Mouse (Mus musculus) Patski (cell line): ENCODE results near the gene Popdc3. TPM values are rescaled to one million over a fixed set of nuclear protein-coding genes. Genes with fewer than 3 reads are reported as not detected.

Source experiments
- ATAC-seq: fragments of 100-300 bp; one replicate; pipeline ENCODE4 v1.8.0; 2021
- CTCF ChIA-PET: fragments of 350-600 bp; sonication (Branson Sonifier 250); formaldehyde crosslinking; loops from one replicate; lab custom pipeline; 2022; ENCODE audit warnings: inconsistent platforms; lab: Charles Lee
- POLR2A ChIA-PET: fragments of 350-600 bp; sonication (Branson Sonifier 250); formaldehyde crosslinking; loops from one replicate; lab custom pipeline; 2022; ENCODE audit warnings: antibody characterized with exemption, inconsistent platforms; lab: Charles Lee
- DNase-seq: peaks from one replicate; pipeline ENCODE4 v3.0.0-alpha.2; 2011; ENCODE audit warnings: low read depth, low spot score
- H3K27me3 ChIP-seq: fragments of 371-371 bp; one replicate; pipeline ENCODE4 v1.5.1; 2021
- CTCF ChIP-seq: fragments of 100-300 bp; IDR thresholded peaks from one replicate; pipeline ENCODE4 v1.5.1; 2021
- in situ Hi-C: fragments of 300-500 bp; cut with MboI; formaldehyde crosslinking; loops from 3 replicates; pipeline ENCODE4 v1.11.1; 2018; ENCODE audit warnings: low pct_unique_long_range_greater_than_20kb, mixed read lengths
- polyA plus RNA-seq: library from polyadenylated mRNA; unstranded; gene quantifications from one replicate; pipeline ENCODE4 v1.2.3, GENCODE M21; 2021

Gene Popdc3
- polyA plus RNA-seq, 1 experiment from 2014 or later, result 9.9 TPM

DNA sequence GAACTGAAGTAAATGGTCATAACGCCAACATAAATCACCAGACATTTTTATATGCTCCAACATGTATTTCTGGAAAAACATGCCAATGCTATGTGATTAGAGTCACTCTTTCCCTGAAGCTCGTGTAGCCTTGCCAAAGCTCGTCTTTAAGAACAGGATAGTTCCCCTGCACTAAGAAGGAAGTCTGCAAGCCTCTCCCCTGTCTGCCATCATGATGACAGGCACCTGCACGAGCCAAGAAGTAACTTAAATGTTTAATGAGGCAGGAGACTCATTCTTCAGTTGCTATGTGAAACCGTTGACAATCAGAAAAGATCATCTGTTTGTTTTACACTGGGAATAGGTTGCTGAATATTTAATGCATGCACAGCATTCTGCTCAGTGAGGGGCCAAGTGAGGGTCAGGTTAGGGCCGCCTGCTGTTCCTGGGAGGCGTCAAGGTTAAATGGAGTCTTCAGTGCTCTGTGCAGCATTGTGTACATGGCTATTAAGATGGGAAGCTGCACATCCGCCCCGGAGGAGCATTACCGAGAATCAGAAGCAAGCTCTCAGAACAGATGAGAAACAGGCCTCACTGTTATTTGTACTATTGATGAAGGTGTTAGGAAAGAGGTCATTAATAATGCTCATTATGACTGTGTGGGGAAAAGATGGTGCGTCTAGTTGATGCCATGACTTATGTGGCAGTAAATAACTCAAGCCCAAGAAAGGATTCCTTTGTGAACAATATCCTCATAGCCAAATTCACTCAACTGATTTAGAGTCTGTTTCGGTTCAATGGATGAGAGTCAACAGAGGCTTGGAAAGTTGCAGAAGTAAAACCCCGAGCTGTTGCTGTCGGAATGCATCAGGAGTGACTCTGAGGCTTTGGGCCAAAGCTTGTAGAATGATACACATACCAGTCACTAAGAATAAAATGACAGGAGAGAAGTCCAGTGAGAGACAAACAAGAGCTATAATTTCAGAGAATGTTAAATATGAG, 15.7 kb downstream of the Popdc3 start:
- TF ChIP-seq CTCF, result no peak
- no peaks in the 10 kb centered on the region for H3K27me3 ChIP-seq
- ATAC-seq (peak; percentile 85), DNase-seq (peak; percentile 66)
- ChIA-PET CTCF (interaction anchor here (0.9 kb wide), 1 partner anchor 74 kb away, joined by 4 read pairs; no protein-coding TSS in a partner anchor), POLR2A (interaction anchor here (0.9 kb wide), 1 partner anchor 69 kb away, joined by 4 read pairs; no protein-coding TSS in a partner anchor)
- in situ Hi-C loops, result no loop called here

DNA sequence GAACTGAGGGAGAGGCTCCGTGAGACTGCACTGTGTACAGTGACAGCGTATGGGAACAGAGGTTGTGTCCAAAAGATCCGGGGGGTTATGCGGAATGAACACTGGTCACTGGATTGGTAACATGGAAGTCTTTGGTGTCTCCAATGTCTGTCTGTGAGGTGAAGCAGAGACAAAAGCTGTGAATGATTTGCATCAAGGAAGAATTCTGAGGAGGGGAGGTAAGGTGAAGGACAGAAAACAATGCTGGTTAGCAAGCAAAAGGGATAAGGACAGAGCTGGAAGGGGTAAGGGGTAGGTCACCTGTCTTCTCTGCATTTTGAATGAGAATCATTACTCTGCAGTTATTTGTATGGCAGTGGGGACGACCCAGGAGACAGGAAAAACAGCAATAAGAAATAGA, 16.6 kb downstream of the Popdc3 start:
- no peaks in the 10 kb centered on the region for H3K27me3 ChIP-seq
- DNase-seq (no peak), ATAC-seq (no peak)
- POLR2A ChIA-PET, result interaction anchor here (0.9 kb wide), 1 partner anchor 68 kb away, joined by 4 read pairs; no protein-coding TSS in a partner anchor
- in situ Hi-C loops, result no loop called here
- TF ChIP-seq CTCF, result no peak
- CTCF ChIA-PET, result interaction anchor here (0.7 to 0.9 kb wide), 2 partner anchors 66 to 73 kb away, joined by 3 to 4 read pairs; no protein-coding TSS in a partner anchor

DNA sequence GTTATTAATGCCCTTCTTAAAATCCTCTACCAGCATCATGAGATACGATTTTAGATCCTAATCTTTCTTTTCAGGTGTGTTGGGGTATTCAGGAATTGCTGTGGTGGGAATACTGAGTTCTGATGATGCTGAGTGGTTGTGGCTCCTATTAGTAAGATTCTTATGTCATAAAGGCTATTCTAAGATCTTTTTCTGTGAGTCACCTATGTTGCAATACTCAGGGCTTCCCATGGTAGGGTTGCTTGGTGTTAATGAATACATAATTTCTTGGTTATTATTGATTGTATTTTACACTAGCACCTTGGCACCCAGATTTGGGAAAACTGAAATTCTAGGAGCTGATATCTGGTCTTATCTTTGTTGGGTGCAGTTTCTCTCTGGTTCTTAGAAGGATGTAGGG, 26.7 kb downstream of the Popdc3 start:
- DNase-seq (no peak), ATAC-seq (no peak)
- TF ChIP-seq CTCF, result no peak
- in situ Hi-C loops, result no loop called here
- ChIA-PET CTCF (no interaction called here), POLR2A (no interaction called here)
- H3K27me3 ChIP-seq, result no peaks in the 10 kb centered on the region

DNA sequence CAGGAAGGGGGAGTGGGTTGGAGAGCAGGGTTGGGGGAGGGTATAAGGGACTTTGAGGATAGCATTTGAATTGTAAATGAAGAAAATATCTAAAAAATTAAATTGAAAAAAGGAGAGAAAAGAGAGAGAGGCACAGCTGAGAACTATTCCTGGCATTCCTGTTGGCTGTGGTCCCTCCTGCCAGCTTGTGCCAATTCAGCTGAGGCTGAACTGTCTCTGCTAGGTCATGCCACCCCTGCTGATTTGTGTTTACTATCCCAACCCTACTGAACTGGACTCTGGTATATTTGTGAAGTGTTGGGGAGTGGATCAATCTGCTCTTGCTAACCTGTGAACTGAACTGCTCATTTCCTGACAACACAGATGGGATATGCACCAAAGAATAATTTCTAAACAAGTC, 32.3 kb downstream of the Popdc3 start:
- H3K27me3 ChIP-seq, result no peaks in the 10 kb centered on the region
- no peak for DNase-seq
- POLR2A ChIA-PET, result interaction anchor here (0.6 kb wide), 1 partner anchor 66 kb away, joined by 3 read pairs; no protein-coding TSS in a partner anchor
- CTCF ChIA-PET, result no interaction called here
- TF ChIP-seq CTCF, result no peak
- ATAC-seq, result no peak
- in situ Hi-C loops, result no loop called here

GRCm38 (mm10) chr10:45216676-45217075, 38.8 kb downstream of the Popdc3 start:
- no peak for TF ChIP-seq CTCF
- no peaks in the 10 kb centered on the region for H3K27me3 ChIP-seq
- in situ Hi-C loops, result no loop called here
- DNase-seq (no peak), ATAC-seq (peak; percentile 74)
- ChIA-PET CTCF (no interaction called here), POLR2A (no interaction called here)

- ATAC-seq (peak; percentile 79), DNase-seq (peak; percentile 34)
- CTCF ChIA-PET, result no interaction called here
- H3K27me3 ChIP-seq, result no peaks in the 10 kb centered on the region
- in situ Hi-C loops, result no loop called here
- TF ChIP-seq CTCF, result no peak
- POLR2A ChIA-PET, result no interaction called here
Measured at GRCm38 (mm10) chr10:45229954-45230353, 52.1 kb downstream of the Popdc3 start.

DNA sequence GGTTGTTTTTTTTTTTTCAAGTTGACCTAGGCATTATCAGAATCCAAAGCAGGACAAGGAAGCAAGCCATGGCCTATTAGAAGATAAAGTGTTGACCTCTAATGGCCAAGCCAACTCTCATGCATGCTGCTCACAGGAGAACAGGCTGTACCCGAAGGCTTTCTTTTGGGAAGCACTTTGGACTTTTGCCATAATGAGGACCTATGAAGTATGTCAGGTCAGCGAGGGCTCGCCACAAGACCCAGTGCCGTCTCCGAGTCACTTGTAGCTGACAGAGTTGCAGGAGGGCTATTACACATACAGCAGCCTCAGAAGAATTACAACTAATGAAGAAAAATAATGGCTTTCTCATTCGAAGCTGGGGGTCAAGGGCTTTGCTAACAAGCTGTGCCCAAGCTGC, 55.5 kb downstream of the Popdc3 start:
- TF ChIP-seq CTCF, result no peak
- in situ Hi-C loops, result no loop called here
- no peak for DNase-seq
- ATAC-seq, result no peak
- ChIA-PET CTCF (interaction anchor here (1.1 to 1.3 kb wide), 2 partner anchors 14 to 18 kb away, joined by 3 read pairs; no protein-coding TSS in a partner anchor), POLR2A (no interaction called here)
- no peaks in the 10 kb centered on the region for H3K27me3 ChIP-seq

DNA sequence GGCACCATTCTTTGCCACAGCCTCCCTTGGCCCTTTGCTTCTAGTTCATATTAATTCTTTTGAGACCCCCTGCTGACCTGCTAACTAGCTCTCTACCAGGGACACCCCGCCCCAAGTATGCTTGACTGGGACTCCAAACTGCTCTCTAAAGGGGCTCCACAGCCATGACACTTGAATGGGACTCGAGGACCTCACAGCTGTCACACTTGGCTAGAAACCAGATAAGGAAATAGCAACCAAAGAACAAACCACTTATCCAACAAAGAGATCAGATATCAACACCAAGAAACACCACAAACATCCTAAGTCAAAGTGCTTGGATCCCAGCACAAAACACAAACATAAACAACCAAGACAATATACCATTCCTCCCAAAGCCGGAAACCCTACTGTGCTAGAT, 58.4 kb downstream of the Popdc3 start:
- H3K27me3 ChIP-seq, result no peaks in the 10 kb centered on the region
- POLR2A ChIA-PET, result no interaction called here
- no peak for TF ChIP-seq CTCF
- CTCF ChIA-PET, result no interaction called here
- no peak for DNase-seq
- in situ Hi-C loops, result no loop called here
- no peak for ATAC-seq

GRCm38 (mm10) chr10:45237492-45237891, 59.6 kb downstream of the Popdc3 start:
- ChIA-PET CTCF (no interaction called here), POLR2A (no interaction called here)
- in situ Hi-C loops, result no loop called here
- H3K27me3 ChIP-seq, result no peaks in the 10 kb centered on the region
- ATAC-seq (no peak), DNase-seq (no peak)
- TF ChIP-seq CTCF, result no peak

DNA sequence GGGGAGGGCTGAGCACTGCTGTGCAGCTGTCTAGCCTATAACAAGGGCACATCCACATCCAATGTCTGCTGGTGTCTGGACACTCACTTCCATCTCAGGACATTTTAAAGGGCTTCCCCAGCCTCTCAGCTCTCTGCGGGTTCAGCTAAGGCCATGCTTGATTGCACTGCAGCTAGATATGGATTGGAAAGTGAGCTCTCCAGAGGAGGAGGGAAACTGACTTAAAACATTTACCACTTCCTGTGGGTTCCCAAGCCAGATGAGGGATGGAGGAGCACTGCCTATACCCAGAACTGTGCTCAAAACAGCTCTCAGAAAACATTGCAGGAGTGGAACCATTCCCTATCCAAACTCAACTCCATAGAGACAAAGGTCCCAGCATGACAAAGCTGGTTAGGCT, 82.6 kb downstream of the Popdc3 start:
- POLR2A ChIA-PET, result interaction anchor here (1.3 kb wide), 1 partner anchor 17 kb away, joined by 4 read pairs; no protein-coding TSS in a partner anchor
- in situ Hi-C loops, result no loop called here
- ATAC-seq (no peak), DNase-seq (no peak)
- CTCF ChIA-PET, result interaction anchor here (0.8 to 1.1 kb wide), 2 partner anchors 10 to 66 kb away, joined by 3 to 5 read pairs; no protein-coding TSS in a partner anchor
- no peak for TF ChIP-seq CTCF
- no peaks in the 10 kb centered on the region for H3K27me3 ChIP-seq
